Mouse (Mus musculus) erythroid progenitor cell, adult 5-6 weeks (primary cell): Measurements from ENCODE around the gene Vtn. TPM values are rescaled to one million over a fixed set of nuclear protein-coding genes. Genes with fewer than 3 reads are reported as not detected.

ENCODE experiments used
- ATAC-seq: replicated peaks from 2 replicates; pipeline ENCODE4 v1.8.0; 2016; ENCODE audit warnings: moderate number of reproducible peaks, mild to moderate bottlenecking, moderate TSS enrichment, inconsistent platforms; ENCODE audit not compliant: poor library complexity, low FRiP score, severe bottlenecking
- total RNA-seq, 2 experiments: library from RNA; stranded (forward) in 1 of 2; stranded (reverse) in 1 of 2; fragments of 150-400 nt in 1 of 2; fragments of 186-747, 209-891 nt in 1 of 2; gene quantifications; 2 replicates each; pipeline versions ENCODE4 v1.2.3 to v1.2.4; 2015 to 2017; ENCODE audit warnings: low replicate concordance in 2 of 2

Gene Vtn
- total RNA-seq (2015; ENCODE audit: low replicate concordance) (not detected in 2 replicates), total RNA-seq (2017; ENCODE audit: low replicate concordance) (not detected in 2 replicates)

DNA sequence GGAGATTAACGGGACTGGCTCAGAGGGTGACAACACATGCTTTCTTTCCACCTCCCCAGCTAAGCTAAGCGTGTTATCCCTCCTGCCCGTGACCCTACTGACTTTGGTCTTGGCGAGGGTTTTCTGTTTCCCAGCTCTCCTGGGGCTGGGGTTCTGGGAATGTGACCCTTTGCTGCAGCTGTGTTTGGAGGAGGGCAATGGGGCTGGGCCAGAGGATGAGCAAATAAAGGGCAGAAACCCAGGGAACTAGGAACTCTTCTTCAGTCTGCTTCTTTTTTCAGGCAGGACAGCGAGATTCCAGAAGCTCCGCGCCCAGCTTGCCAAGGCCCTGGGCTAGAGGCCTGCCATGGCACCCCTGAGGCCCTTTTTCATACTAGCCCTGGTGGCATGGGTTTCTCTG lies at the start of gene Vtn:
TSS of gene Vtn (plus strand) at position 88 of the 400 bp plus-strand sequence.
- no peak for ATAC-seq

DNA sequence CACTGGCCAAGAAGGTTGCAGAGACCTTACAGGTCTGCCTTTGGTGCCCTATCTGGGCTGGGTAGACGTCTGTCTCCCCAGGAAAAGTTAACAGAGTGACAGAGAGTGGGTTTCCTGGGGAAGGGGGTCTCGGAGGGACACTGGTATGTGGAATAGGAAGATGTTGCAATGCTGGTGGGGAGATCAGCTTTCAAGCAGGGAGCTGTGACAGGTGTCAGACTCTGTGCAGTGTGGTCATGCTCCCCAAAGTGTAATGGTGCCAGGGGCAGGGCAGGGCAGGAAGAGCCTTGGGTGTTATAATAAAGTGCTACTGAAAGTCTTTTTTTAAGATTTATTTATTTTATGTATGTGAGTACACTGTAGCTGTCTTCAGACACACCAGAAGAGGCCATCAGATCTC lies 48.6 kb upstream of the Vtn start:
- ATAC-seq = no peak

DNA sequence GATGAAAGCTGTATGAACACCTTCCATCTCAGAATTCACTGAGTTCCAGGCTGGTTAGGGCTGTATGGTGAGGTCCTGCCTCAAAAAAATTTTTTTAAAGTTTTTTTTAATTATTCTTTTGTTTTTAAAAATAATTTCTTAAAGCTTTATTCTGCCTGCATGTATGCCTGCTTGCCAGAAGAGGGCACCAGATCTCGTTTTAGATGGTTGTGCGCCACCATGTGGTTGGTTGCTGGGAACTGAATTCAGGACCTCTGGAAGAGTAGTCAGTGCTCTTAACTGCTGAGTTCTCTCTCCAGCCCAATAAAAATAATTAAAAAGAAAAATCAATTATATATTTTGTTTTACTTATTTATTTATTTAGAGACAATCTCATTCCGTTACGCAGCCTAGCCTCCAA lies 45.2 kb upstream of the Vtn start:
- no peak for ATAC-seq

GRCm38 (mm10) chr11:78454276-78454675 lies 44.6 kb upstream of the Vtn start:
- no peak for ATAC-seq

DNA sequence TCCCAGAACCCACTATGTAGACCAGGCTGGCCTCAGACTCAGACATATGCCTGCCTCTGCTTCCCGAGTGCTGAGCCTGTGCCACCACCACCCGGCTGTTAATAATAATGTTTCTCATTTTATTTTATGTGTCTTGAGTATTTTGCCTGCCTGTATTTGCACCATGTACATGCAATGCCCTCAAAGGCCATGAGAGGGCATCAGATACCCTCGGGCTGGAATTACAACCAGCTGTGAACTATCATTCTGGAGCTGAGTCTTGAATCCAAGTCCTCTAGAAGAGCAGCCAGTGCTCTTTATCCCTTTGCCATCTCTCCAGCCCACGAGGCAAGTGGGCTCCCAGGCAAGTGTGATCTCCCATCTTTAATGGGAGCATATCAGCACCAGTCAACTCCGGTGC lies 43.6 kb upstream of the Vtn start:
- ATAC-seq = no peak

DNA sequence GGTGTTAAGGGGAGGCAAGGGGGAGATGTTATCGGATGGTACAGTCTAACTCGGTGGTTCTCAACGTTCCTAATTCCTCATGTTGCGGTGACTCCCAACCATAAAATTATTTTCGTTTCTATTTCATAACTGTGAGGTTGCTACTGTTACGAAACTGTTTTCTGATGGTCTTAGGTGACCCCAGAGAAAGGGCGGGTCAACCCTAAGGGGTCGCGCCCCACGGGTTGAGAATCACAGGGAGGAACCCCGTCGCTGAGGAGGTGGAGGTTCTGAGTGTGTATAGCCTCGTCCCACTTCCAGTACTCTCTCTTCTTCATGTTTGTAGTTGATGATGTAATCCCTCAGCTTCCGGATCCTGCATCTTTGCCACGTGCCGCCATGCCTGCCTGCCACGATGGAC lies 40.2 kb upstream of the Vtn start:
- no peak for ATAC-seq

DNA sequence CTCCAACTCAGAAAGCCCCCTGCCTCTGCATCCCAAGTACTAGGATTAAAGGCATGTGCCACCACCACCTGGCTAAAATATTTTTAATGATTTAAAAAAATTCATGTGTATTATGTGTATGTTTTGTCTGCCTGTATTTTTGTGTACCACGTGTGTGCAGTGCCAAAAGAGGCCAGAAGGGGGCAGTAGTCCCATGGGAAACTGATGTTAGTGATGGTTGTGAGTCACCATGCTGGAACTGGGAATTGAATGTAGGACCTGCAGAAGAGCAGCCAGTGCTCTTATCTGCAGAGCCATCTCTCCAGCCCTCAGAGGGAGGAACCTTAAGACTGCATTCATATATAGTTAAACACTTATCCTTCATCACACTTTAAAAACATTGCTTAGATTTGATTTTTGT lies 37.0 kb upstream of the Vtn start:
- no peak for ATAC-seq

GRCm38 (mm10) chr11:78462669-78463068 lies 36.2 kb upstream of the Vtn start:
- no peak for ATAC-seq

- ATAC-seq = peak; percentile 56; the same call in 1 of the 2 replicates
Observed at GRCm38 (mm10) chr11:78463286-78464036, 35.4 kb upstream of the Vtn start.

GRCm38 (mm10) chr11:78465116-78465515 lies 33.8 kb upstream of the Vtn start:
- ATAC-seq = no peak

DNA sequence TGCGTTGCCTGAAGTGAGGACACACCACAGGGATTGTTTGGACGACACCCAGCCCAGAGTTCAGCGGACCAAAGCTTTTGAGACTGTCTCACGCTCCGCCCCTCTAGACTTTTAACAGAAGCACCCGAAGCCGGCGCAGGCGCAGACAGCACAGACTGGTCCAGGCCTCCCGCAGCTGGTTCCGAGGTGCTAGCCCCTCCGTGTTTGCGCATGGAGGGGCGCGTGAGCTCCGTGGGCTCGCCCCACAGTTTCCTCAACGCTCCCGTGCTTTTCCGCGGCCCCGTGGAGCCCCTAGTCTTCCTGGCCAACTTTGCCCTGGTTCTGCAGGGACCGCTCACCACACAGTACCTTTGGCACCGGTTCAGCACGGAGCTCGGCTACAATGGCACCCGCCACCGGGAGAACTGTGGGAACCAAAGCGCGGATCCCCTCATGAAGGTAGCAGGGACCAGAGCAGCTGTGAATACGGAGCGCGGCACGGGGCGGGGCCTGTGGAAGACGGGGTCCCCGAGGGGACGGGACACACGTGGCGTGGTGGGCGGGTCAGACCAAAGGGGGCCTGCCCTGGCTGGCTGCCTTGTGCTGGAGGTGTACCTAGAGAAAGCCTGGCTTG lies 33.2 kb upstream of the Vtn start, which contains the start of gene Slc46a1:
TSS of gene Slc46a1 (plus strand) at position 130 of the 613 bp plus-strand sequence.
- ATAC-seq = no peak

- ATAC-seq = no peak
Observed at GRCm38 (mm10) chr11:78466242-78466912, 32.5 kb upstream of the Vtn start.

DNA sequence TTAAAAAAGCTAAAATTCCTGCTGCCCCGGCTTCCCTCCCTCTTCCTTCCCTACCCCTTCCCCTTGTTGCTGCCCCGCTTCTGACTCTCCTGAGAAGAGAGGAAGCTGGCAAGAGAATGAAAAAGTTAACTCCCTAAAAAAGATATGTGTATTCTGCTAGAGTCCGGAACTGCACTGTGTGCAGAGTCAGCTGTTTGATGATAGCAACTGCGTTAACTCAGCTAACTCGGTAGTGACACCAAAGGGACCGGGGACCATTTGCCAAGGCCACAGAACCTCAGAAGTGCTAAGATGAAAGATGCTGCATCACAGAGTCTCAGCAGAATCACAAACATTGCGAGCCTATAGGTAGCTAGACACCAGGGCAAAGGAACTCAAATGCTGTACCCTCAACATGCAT lies 31.4 kb upstream of the Vtn start:
- no peak for ATAC-seq

DNA sequence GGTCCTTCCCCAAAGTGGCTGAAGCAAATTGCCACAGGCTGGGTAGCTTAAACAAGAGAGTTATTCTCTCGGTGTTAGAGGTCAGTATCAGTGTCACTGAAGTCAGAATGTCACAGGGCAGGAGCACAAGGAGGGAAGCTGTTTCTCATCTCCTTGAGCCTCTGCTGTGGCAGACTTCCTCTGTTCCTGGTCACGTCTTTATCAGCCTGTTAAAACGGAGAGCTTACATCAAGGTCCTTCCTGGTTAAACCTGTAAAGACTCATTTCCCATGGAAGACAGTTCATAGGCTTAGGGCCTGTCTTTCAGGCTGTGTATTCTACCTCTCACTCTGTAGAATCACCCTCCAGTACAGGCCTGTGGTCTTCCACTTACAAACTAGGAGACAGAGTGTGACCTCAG lies 31.0 kb upstream of the Vtn start:
- no peak for ATAC-seq

DNA sequence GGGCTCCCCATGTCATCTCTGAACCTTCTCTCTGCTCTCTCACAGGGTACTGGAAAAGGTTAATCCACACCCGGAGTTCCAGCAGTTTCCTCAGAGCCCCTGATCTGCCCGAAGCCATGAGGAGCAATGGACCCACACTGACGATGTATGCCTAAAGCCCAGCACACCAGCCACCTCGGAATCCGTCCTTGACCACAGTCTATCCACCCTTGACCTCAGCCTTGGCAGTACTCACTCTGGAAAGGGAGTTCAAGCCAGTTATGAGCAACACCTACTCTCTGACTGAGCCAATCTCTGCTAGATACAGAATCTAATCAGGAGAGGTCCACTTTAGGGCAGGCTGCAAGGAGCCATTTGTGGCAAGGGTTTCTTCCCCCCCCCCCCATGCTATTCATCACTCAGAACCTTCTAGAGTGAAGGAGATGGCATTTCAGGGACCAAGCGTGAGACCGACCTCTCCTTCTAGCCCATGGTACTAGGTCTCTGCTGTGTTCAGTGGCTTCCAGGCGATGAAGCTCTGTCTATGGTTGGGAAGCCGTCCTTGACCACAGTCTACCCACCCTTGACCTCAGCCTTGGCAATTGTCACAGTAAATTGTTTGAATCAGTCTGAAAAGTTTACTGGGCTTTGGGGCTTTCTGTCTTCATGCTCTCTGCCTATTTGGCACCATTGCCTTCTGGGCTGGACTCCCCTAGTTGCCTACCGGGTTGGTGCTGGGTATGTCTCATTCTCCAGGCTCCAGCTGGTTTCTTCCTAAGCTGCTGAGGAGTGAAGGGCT lies 27.4 kb upstream of the Vtn start:
- ATAC-seq = no peak

GRCm38 (mm10) chr11:78475289-78475688 lies 23.6 kb upstream of the Vtn start:
- no peak for ATAC-seq

DNA sequence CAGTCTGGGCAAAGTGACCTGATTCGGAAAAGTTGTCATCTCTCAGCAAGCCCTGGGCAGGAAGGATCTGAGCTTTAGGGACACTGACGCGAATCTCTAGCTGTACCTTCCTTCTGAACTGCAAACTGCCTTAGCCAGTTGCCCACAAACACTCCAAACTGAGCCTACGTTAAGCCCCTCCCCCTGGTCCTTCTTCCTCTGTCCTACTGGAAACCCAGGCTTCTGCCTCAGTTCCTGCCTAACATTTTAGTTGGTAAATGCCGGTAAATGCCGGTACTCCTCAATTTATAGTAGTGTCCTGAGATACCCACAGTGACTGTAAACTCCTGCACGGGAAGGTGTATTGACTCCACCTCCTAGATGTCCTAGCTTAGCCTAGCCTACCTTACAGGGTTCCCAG lies 15.3 kb upstream of the Vtn start:
- ATAC-seq = no peak

- ATAC-seq = no peak
Observed at GRCm38 (mm10) chr11:78488168-78488567, 10.7 kb upstream of the Vtn start.

DNA sequence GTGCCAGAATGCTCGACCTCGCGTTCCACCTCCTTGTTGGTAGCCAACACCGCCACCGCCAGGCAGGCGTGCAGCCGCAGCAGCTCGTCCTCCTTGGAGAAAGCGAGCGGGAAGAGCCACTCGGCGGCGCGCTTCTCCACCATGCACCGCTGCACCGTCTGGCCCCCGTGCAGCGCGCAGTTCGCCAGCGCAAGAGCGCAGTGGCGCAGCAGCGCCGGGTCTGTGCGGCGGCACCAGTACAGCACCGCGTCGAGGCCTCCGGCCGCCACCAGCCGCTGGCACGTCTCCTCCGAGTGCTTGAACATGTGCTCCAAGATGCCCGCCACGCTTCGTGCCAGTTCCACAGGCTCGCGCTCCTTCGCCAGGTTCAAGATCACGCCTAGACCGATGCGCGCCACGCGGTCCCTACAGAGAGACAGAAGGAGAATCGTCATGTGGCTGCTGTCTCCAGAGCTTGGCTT lies 8.1 kb upstream of the Vtn start:
- ATAC-seq = no peak

DNA sequence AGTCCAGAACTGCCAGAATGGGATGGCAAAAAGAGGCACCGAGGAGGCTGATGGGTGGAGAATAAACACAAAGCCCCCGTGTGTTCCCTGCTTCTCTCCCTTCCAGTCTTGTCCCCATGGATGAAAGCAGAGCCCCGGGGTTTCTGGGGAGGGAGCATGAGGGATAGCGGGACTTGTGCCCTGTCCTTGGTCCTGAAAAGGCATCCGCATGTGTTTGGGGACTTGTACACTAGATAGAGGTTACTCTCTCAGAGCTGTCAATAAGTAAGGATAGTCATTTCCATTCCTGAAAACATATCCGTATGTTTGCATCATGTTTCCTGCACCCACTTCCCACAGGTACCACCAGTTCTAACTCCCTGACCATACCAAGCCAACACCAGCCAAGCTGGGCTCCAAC lies 3.0 kb upstream of the Vtn start:
- no peak for ATAC-seq
